Mouse (Mus musculus) myocyte (in vitro differentiated cells): Measurements from ENCODE around the gene Ciao2b. TPM values are rescaled to one million over a fixed set of nuclear protein-coding genes. Genes with fewer than 3 reads are reported as not detected.

Source experiments
- H3K27me3 ChIP-seq: one replicate; pipeline ENCODE4 v1.6.1; 2011; ENCODE audit not compliant: control insufficient read depth, insufficient read depth, insufficient read length
- H3K36me3 ChIP-seq: one replicate; pipeline ENCODE4 v1.6.1; 2011; ENCODE audit not compliant: control insufficient read depth, insufficient read depth
- H3K4me2 ChIP-seq: one replicate; pipeline ENCODE4 v1.6.1; 2011; ENCODE audit warnings: low read depth, control low read depth
- H3K4me3 ChIP-seq: one replicate; pipeline ENCODE4 v1.5.1; 2011; ENCODE audit warnings: mild to moderate bottlenecking, control low read depth, moderate library complexity
- H3K79me2 ChIP-seq: one replicate; pipeline ENCODE4 v1.6.1; 2011; ENCODE audit not compliant: control insufficient read depth, insufficient read depth
- H3ac ChIP-seq: one replicate; pipeline ENCODE4 v1.6.1; 2011; ENCODE audit not compliant: control insufficient read depth, insufficient read length
- CEBPB ChIP-seq: IDR thresholded peaks from 2 replicates; pipeline ENCODE4 v1.6.1; 2011; ENCODE audit warnings: mild to moderate bottlenecking, moderate library complexity; ENCODE audit not compliant: poor library complexity, insufficient read depth, severe bottlenecking
- E2F4 ChIP-seq: IDR thresholded peaks from one replicate; pipeline ENCODE4 v1.6.1; 2011; ENCODE audit warnings: mild to moderate bottlenecking, control low read depth, moderate library complexity; ENCODE audit not compliant: insufficient read depth
- MAX ChIP-seq: IDR thresholded peaks from one replicate; pipeline ENCODE4 v1.6.1; 2011; ENCODE audit warnings: low read depth, mild to moderate bottlenecking, control low read depth
- MYOD1 ChIP-seq, 3 experiments: IDR thresholded peaks; one replicate each; pipeline ENCODE4 v1.6.1; 2011; ENCODE audit warnings: control low read depth in 2 of 3, low read depth in 2 of 3, mild to moderate bottlenecking in 2 of 3, moderate library complexity in 1 of 3; ENCODE audit not compliant: insufficient read length in 2 of 3, control insufficient read depth in 1 of 3
- MYOG ChIP-seq, 3 experiments: IDR thresholded peaks; one replicate each; pipeline ENCODE4 v1.6.1; 2011; ENCODE audit warnings: control low read depth in 2 of 3, low read depth in 2 of 3, mild to moderate bottlenecking in 2 of 3; ENCODE audit not compliant: insufficient read length in 2 of 3, control insufficient read depth in 1 of 3, insufficient read depth in 1 of 3
- POLR2A ChIP-seq: IDR thresholded peaks from one replicate; pipeline ENCODE4 v1.6.1; 2011; ENCODE audit warnings: low read depth, mild to moderate bottlenecking, control low read depth, moderate library complexity; ENCODE audit not compliant: insufficient read length
- POLR2AphosphoS2 ChIP-seq: IDR thresholded peaks from one replicate; pipeline ENCODE4 v1.6.1; 2011; ENCODE audit warnings: low read depth, control low read depth; ENCODE audit not compliant: insufficient read length
- REST ChIP-seq: IDR thresholded peaks from one replicate; pipeline ENCODE4 v1.6.1; 2011; ENCODE audit warnings: mild to moderate bottlenecking, control low read depth, moderate library complexity; ENCODE audit not compliant: insufficient read depth, insufficient read length
- SRF ChIP-seq: IDR thresholded peaks from one replicate; pipeline ENCODE4 v1.6.1; 2011; ENCODE audit warnings: low read depth; ENCODE audit not compliant: control insufficient read depth, insufficient read length
- TCF12 ChIP-seq: IDR thresholded peaks from one replicate; pipeline ENCODE4 v1.6.1; 2011; ENCODE audit warnings: mild to moderate bottlenecking, control low read depth; ENCODE audit not compliant: poor library complexity, insufficient read depth, severe bottlenecking
- TCF3 ChIP-seq: IDR thresholded peaks from one replicate; pipeline ENCODE4 v1.6.1; 2011; ENCODE audit warnings: low read depth, control low read depth; ENCODE audit not compliant: insufficient read length
- USF1 ChIP-seq: IDR thresholded peaks from one replicate; pipeline ENCODE4 v1.6.1; 2011; ENCODE audit warnings: low read depth, mild to moderate bottlenecking, control low read depth, moderate library complexity
- polyA plus RNA-seq: library from polyadenylated mRNA; unstranded; fragments of >200 nt; fragmentation: generic; extraction: Trizol; gene quantifications from one replicate; pipeline ENCODE4 v1.2.1, GENCODE M21; 2012; ENCODE audit warnings: missing spikeins

The Ciao2b gene
- polyA plus RNA-seq, 1 experiment, result 217 TPM

GRCm38 (mm10) chr8:104598496-104598895, 43.3 kb downstream of the Ciao2b start:
- H3K4me3 ChIP-seq, result no peak overlapping the region
- peak in 1 of 3 experiments; percentile 33 for TF ChIP-seq MYOD1 (IDR thresholded peaks at IDR 0.05; ENCODE audit: control insufficient read depth in 1 of 3, insufficient read length in 2 of 3, low read depth in 2 of 3)
- no peak for TF ChIP-seq MAX
- peaks cover 26% of the 10 kb centered on the region for H3K36me3 ChIP-seq
- H3ac ChIP-seq, result no peak overlapping the region
- H3K27me3 ChIP-seq, result no peaks in the 10 kb centered on the region
- H3K4me2 ChIP-seq, result no peak overlapping the region
- no peaks in the 10 kb centered on the region for H3K79me2 ChIP-seq

- no peak overlapping the region for H3K4me2 ChIP-seq
- H3K27me3 ChIP-seq, result no peaks in the 10 kb centered on the region
- H3K4me3 ChIP-seq, result no peak overlapping the region
- no peak overlapping the region for H3ac ChIP-seq
- TF ChIP-seq SRF (no peak), MAX (no peak), CEBPB (no peak), POLR2A (no peak), MYOG (IDR thresholded peaks at IDR 0.05; ENCODE audit: control insufficient read depth in 1 of 3, insufficient read depth in 1 of 3, insufficient read length in 2 of 3, low read depth in 2 of 3) (no peak), USF1 (no peak), TCF12 (no peak), MYOD1 (IDR thresholded peaks at IDR 0.05; ENCODE audit: control insufficient read depth in 1 of 3, insufficient read length in 2 of 3, low read depth in 2 of 3) (no peak), POLR2AphosphoS2 (no peak), REST (no peak), E2F4 (no peak), TCF3 (no peak)
- H3K36me3 ChIP-seq, result peaks cover 27% of the 10 kb centered on the region
- H3K79me2 ChIP-seq, result peaks cover 3% of the 10 kb centered on the region
These were observed 44.1 kb downstream of the Ciao2b start for GRCm38 (mm10) chr8:104597656-104598055.

GRCm38 (mm10) chr8:104595773-104596536, 45.8 kb downstream of the Ciao2b start:
- H3K36me3 ChIP-seq, result peaks cover 27% of the 10 kb centered on the region
- no peak overlapping the region for H3K4me2 ChIP-seq
- H3K79me2 ChIP-seq, result peaks cover 13% of the 10 kb centered on the region
- no peak overlapping the region for H3K4me3 ChIP-seq
- TF ChIP-seq POLR2A, result no peak
- no peak for TF ChIP-seq MYOG (IDR thresholded peaks at IDR 0.05; ENCODE audit: control insufficient read depth in 1 of 3, insufficient read depth in 1 of 3, insufficient read length in 2 of 3, low read depth in 2 of 3)
- TF ChIP-seq POLR2AphosphoS2, result no peak
- TF ChIP-seq E2F4, result no peak
- no peak for TF ChIP-seq USF1
- no peak for TF ChIP-seq MAX
- TF ChIP-seq REST, result no peak
- no peak for TF ChIP-seq CEBPB
- TF ChIP-seq MYOD1 (IDR thresholded peaks at IDR 0.05; ENCODE audit: control insufficient read depth in 1 of 3, insufficient read length in 2 of 3, low read depth in 2 of 3), result no peak
- no peak for TF ChIP-seq TCF3
- TF ChIP-seq SRF, result no peak
- H3ac ChIP-seq, result no peak overlapping the region
- H3K27me3 ChIP-seq, result no peaks in the 10 kb centered on the region

- H3ac ChIP-seq, result no peak overlapping the region
- no peak for TF ChIP-seq MAX
- TF ChIP-seq CEBPB, result no peak
- TF ChIP-seq MYOG (IDR thresholded peaks at IDR 0.05; ENCODE audit: control insufficient read depth in 1 of 3, insufficient read depth in 1 of 3, insufficient read length in 2 of 3, low read depth in 2 of 3), result no peak
- no peak for TF ChIP-seq TCF3
- TF ChIP-seq REST, result no peak
- no peak for TF ChIP-seq POLR2AphosphoS2
- no peak for TF ChIP-seq MYOD1 (IDR thresholded peaks at IDR 0.05; ENCODE audit: control insufficient read depth in 1 of 3, insufficient read length in 2 of 3, low read depth in 2 of 3)
- TF ChIP-seq E2F4, result no peak
- no peak for TF ChIP-seq POLR2A
- no peak for TF ChIP-seq TCF12
- H3K27me3 ChIP-seq, result no peaks in the 10 kb centered on the region
- H3K4me3 ChIP-seq, result no peak overlapping the region
- H3K36me3 ChIP-seq, result peaks cover 27% of the 10 kb centered on the region
- H3K79me2 ChIP-seq, result peaks cover 13% of the 10 kb centered on the region
- no peak overlapping the region for H3K4me2 ChIP-seq
These were observed 47.0 kb downstream of the Ciao2b start for GRCm38 (mm10) chr8:104594611-104595362.
